Mouse (Mus musculus): Measurements from ENCODE around the gene Naa80. TPM values are rescaled to one million over a fixed set of nuclear protein-coding genes. Genes with fewer than 3 reads are reported as not detected.

The Naa80 gene
- polyA plus RNA-seq, 1 experiment from 2014 or later, result 15.8 TPM

DNA sequence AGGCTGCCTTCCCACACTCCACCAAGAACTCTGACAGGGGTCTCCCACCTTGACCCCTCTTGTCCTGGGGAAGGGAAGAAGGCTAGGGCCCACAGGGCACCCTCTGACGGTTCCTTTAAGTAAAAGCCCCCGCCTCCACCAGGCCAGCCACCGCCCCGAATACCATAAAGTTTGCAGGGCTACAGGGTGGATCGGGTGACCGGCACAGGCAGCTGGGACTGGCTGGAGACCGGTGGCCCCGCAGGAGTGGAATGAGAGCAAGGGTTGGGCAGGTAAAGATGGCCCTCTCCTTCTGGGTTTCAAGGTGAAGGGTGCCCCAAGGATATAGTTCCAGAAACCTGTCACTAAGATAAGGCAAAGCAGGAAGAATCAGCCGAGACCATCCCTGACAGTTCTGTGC, 27.9 kb downstream of the Naa80 start:
- Histone ChIP-seq H3K27ac (no peak overlapping the region), H3K4me2 (replicated peaks) (peak overlapping the region; percentile 25; the same call in 1 of the 2 replicates), H3K4me3 (no peak overlapping the region), H3K4me1 (peaks cover 57% of the 10 kb centered on the region), H3K36me3 (no peaks in the 10 kb centered on the region), H3K27me3 (replicated peaks) (no peaks in the 10 kb centered on the region), H3K9me3 (no peaks in the 10 kb centered on the region), H3K9ac (no peak overlapping the region)
- 9% methylated on average over 9 of the region's 9 CpGs for WGBS
- no peak for ATAC-seq (ENCODE audit: low FRiP score, low read depth)

DNA sequence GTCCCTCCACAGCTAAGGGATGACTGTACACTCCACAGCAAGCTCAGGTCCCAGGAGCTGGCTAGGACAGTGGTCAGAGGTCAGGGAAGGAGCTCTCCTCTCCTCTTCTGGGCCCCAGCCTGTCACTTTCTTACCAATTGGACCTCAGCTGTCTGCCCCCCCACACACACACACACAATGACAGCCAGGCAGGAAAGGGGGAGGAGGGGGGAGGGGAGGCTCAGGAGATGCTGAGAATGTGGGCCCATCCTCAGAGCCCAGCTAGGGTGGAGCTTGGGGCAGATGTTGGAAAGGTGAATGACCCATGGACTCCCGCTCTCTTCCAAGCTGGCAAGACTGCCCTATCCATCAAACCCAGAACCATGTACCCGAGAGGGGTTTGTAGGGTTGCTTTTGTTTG, 28.3 kb downstream of the Naa80 start:
- no peak overlapping the region for H3K27ac ChIP-seq
- H3K9me3 ChIP-seq, result no peaks in the 10 kb centered on the region
- H3K4me1 ChIP-seq, result peaks cover 62% of the 10 kb centered on the region
- no peaks in the 10 kb centered on the region for H3K36me3 ChIP-seq
- no peak overlapping the region for H3K9ac ChIP-seq
- H3K4me2 ChIP-seq (replicated peaks), result peak overlapping the region; percentile 25; the same call in 1 of the 2 replicates
- ATAC-seq (ENCODE audit: low FRiP score, low read depth), result no peak
- no peaks in the 10 kb centered on the region for H3K27me3 ChIP-seq (replicated peaks)
- H3K4me3 ChIP-seq, result no peak overlapping the region
- WGBS, result 59% methylated on average over 2 of the region's 2 CpGs

DNA sequence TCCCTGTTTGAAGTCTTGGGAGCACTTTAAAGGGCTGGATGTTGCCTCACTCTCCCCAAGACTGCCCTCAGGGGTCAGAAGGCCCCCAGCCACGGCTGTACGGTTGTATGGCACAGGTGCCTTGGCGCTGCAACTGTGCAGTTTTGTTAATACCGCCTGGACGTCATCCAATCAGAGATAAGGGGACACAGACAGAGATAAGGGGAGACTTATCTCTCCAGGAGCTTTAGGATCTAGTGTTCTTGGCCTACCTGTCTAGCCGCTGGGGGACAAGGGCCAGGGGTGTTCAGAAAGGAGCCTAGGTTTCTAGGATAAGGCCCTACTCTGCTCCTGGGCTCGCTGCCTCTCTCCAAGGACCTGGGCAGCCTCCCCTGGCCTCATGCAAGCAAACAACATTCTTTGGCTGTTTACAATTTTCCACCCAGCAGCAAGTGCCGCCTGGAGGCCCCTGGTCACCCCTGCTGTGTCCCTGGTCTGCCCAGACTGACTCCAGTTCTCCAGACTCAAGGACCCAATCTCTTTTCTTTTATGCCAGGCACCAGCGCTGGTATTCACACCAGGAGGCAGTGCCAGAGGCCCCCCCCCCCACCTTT, 29.1 kb downstream of the Naa80 start:
- Histone ChIP-seq H3K9me3 (no peaks in the 10 kb centered on the region), H3K9ac (no peak overlapping the region), H3K4me3 (no peak overlapping the region), H3K27me3 (replicated peaks) (no peaks in the 10 kb centered on the region), H3K27ac (no peak overlapping the region), H3K4me2 (replicated peaks) (0 out of 2 replicates have a peak overlapping the region, but pooled peaks have one; percentile 3), H3K4me1 (peaks cover 66% of the 10 kb centered on the region), H3K36me3 (no peaks in the 10 kb centered on the region)
- WGBS, result 60% methylated on average over 9 of the region's 9 CpGs
- no peak for ATAC-seq (ENCODE audit: low FRiP score, low read depth)

DNA sequence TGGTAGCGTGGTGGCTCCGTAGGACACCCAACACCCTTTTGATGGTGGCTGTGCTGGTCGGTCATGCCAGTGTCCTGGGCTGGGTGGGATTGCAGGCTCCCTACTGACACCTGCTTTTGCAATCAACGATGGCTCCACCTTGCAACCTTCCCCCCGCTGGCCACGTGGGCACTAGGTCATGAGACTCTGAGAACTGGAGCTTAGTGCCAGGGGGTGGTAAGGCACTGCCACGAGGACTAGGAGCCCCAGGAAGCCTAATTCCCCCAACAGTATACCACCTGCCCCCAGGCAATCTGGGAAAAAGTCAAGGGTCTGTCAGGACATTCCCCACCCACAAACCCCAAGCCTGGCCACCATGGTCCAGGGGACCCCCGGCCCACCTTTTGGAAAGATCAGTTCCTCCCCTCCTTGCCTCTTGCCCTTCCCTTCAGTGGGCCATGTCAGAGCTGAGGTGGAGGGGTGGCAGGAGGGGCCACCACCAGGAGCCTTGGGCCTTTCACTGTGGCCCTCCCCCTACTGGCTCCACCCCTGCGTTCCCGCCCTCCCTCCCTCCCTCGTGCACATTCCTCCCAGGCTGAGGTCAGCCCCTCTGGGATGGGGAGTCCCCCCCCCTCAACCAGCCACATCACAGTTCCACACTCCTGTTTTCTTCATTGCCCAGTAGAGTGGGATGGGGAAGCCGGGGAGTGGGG, 30.2 kb downstream of the Naa80 start, which contains the start of gene Sema3b:
Sema3b (minus strand) TSS at position 489 of the 692 bp plus-strand sequence.
- Histone ChIP-seq H3K9ac (no peak within 1 kb of the TSS), H3K36me3 (peaks cover 3% of the 10 kb centered on the region; the same call in 1 of the 2 replicates), H3K27me3 (replicated peaks) (no peaks in the 10 kb centered on the region), H3K4me1 (peaks cover 65% of the 10 kb centered on the region), H3K4me2 (replicated peaks) (0 out of 2 replicates have a peak within 1 kb of the TSS, but pooled peaks have one; percentile 3), H3K27ac (no peak within 1 kb of the TSS), H3K9me3 (no peaks in the 10 kb centered on the region), H3K4me3 (no peak within 1 kb of the TSS)
- ATAC-seq (ENCODE audit: low FRiP score, low read depth), result no peak
- WGBS, result 36% methylated on average over 12 of the region's 12 CpGs

DNA sequence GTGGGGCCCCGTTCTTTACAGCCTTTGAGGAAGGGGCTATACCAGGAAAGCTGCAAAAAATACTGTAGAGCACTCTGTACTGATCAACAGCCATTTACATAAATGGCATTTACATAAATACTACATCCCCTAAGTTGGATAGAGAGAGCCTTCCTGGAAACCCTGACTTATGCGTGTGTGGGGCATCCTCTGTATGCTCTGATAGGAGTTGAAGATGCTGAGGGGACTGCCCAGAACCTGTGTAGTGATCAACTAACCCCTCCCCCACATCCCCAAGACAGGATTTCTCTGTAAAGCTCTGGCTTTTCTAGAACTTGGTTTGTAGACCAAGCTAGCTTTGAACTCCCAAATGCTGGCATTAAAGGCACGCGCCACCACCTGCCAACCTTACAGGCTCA, 30.7 kb downstream of the Naa80 start:
- H3K27ac ChIP-seq, result no peak overlapping the region
- peaks cover 60% of the 10 kb centered on the region for H3K4me1 ChIP-seq
- H3K36me3 ChIP-seq, result peaks cover 7% of the 10 kb centered on the region
- WGBS, result 67% methylated on average over 4 of the region's 4 CpGs
- no peak overlapping the region for H3K9ac ChIP-seq
- ATAC-seq (ENCODE audit: low FRiP score, low read depth), result no peak
- H3K4me3 ChIP-seq, result no peak overlapping the region
- H3K27me3 ChIP-seq (replicated peaks), result no peaks in the 10 kb centered on the region
- no peak overlapping the region for H3K4me2 ChIP-seq (replicated peaks)
- no peaks in the 10 kb centered on the region for H3K9me3 ChIP-seq

DNA sequence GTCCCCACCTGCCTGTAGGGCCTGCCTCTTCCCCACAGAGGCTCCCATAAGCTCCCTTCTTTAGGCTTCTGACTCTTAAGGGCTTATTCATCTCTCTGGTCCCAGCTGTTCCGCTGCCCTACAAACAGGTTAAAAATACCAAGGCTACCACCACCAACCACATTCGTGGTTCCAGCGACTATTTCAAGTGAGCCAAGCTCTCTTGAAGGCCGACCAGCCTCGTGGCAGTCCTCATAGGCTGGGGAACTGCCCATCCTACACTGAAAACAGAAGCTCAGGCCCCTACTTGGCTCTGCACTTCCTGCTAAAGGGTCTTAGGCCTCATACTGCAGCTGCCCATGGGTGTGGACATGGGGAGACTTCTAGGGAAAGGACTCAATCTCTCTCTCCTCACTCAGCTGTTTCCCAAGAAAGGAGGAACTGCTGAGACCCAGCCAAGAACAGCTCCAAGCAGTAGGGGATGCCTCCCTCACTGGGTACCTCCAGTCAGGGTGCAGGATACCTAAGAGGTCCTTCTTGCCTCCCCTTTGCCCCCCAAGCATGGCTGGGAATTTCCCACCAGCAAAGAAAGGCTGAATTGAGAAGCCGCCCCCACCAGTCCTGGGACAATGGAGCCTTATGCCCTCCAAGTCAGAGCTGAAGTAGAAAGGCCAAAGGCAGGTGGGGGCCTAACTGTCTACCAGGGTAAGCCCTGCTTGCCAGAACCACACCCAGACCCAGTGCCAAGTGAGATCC, 32.9 kb downstream of the Naa80 start:
- H3K4me3 ChIP-seq, result 0 out of 2 replicates have a peak overlapping the region, but pooled peaks have one; percentile 25

DNA sequence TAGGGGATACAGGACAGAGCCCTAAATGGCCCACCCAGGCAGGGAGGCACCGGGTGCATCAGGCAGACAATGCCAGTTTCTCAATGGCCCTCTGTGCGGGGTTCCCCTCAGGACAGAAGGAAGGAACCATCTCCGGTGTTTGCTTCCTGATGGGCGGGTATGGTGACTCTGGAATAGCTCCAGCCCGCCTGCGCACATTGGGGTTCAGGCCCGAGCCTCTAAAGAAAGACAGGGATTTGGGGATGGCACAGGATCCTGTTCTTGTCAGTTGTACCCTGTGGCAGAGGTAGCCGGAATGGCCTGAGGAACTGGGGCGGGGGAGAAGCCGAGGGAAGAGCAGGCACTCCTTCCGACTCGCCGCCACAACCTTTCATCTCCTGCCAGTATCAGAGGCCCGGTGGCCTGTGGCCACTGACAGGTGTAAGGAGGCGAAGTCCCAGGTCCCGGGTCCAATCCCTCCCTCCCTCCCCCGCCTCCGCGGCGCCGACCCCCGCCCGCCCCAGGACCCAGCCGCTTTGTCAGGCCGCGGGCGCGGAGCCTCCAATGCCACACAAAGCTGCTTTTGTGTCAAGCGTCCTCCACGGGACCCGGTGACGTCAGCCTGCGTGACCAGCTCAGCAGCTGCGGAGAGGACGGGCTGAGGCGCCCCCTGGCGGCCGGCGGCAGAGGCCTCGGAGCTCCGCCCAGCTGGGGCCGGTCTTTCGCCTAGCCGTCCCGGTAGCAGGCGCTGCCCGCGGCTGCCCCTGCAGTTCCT, 33.7 kb downstream of the Naa80 start:
- 4% methylated on average over 34 of the region's 48 CpGs for WGBS
- ATAC-seq (ENCODE audit: low FRiP score, low read depth), result peak; percentile 92
- peak overlapping the region; percentile 25; the same call in 1 of the 2 replicates for H3K4me3 ChIP-seq
- no peaks in the 10 kb centered on the region for H3K27me3 ChIP-seq (replicated peaks)
- peak overlapping the region; percentile 95 for H3K27ac ChIP-seq
- H3K9me3 ChIP-seq, result no peaks in the 10 kb centered on the region
- peak overlapping the region; percentile 61 for H3K4me2 ChIP-seq (replicated peaks)
- H3K4me1 ChIP-seq, result peaks cover 53% of the 10 kb centered on the region
- H3K36me3 ChIP-seq, result peaks cover 34% of the 10 kb centered on the region
- peak overlapping the region; percentile 84 for H3K9ac ChIP-seq

More for the DNA sequence above, 32.9 kb downstream of the Naa80 start:
- Histone ChIP-seq H3K9me3 (no peaks in the 10 kb centered on the region), H3K27ac (peak overlapping the region; percentile 95), H3K4me2 (replicated peaks) (peak overlapping the region; percentile 61), H3K27me3 (replicated peaks) (no peaks in the 10 kb centered on the region), H3K4me1 (peaks cover 60% of the 10 kb centered on the region), H3K9ac (peak overlapping the region; percentile 84), H3K36me3 (peaks cover 29% of the 10 kb centered on the region)
- ATAC-seq (ENCODE audit: low FRiP score, low read depth), result no peak
- 79% methylated on average over 6 of the region's 6 CpGs for WGBS

DNA sequence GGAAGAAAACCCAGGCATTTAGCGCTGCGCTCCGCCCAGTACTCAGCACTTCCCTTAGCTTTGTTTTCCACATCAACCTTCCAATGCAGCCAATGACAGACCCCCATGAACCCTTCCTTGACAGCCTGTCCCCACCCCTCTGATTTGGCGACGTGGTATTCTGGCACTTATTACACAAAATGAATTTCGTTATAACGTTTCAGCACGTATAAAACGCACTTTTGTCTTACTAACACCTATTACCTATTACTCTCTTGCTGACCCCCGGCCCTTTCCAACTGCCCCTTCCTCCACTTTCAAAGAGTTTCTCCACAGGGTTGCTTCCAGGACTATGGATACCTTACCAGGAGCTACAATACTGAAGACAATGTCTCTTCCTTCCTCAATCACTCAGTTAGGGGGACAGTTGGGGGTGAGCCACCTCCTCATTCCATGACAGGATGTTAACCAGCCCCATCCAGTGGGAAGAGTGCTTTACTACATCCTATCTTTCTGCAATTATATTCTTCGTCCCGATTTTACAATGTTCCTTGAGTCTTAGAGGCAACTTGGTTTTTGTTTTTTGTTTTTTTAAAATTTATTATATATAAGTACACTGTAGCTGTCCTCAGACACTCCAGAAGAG, 34.4 kb downstream of the Naa80 start:
- no peaks in the 10 kb centered on the region for H3K27me3 ChIP-seq (replicated peaks)
- H3K4me2 ChIP-seq (replicated peaks), result peak overlapping the region; percentile 61
- H3K36me3 ChIP-seq, result peaks cover 39% of the 10 kb centered on the region
- no peaks in the 10 kb centered on the region for H3K9me3 ChIP-seq
- 0 out of 2 replicates have a peak, but pooled peaks have one; percentile 15 for ATAC-seq (ENCODE audit: low FRiP score, low read depth)
- no peak overlapping the region for H3K4me3 ChIP-seq
- 10% methylated on average over 12 of the region's 12 CpGs for WGBS
- peak overlapping the region; percentile 95 for H3K27ac ChIP-seq
- H3K9ac ChIP-seq, result no peak overlapping the region
- peaks cover 46% of the 10 kb centered on the region for H3K4me1 ChIP-seq

DNA sequence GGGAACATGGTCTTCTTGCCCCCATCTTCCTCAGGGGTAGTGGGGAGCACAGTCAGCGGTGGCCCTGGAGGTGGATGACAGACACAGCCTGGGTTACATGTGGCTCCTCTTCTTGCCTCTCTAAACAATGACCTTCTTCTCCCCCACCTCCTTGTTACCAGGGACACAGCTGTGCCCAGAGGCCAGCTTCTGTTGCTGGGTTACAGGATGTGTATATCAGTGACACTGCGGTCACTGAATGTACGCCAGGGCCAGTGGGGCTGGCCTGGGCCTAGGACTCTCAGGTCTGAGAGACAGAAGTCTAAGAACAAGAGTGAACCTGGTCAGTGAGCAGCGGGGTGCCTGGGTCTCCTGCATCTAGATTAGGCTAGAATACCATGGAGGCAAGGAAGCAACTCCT, 36.3 kb downstream of the Naa80 start:
- H3K4me3 ChIP-seq, result no peak overlapping the region
- peak overlapping the region; percentile 27; the same call in 1 of the 2 replicates for H3K27ac ChIP-seq
- H3K4me1 ChIP-seq, result peaks cover 39% of the 10 kb centered on the region
- H3K9ac ChIP-seq, result no peak overlapping the region
- H3K9me3 ChIP-seq, result no peaks in the 10 kb centered on the region
- peaks cover 59% of the 10 kb centered on the region for H3K36me3 ChIP-seq
- no peak for ATAC-seq (ENCODE audit: low FRiP score, low read depth)
- H3K4me2 ChIP-seq (replicated peaks), result no peak overlapping the region
- 54% methylated on average over 4 of the region's 4 CpGs for WGBS
- H3K27me3 ChIP-seq (replicated peaks), result no peaks in the 10 kb centered on the region

DNA sequence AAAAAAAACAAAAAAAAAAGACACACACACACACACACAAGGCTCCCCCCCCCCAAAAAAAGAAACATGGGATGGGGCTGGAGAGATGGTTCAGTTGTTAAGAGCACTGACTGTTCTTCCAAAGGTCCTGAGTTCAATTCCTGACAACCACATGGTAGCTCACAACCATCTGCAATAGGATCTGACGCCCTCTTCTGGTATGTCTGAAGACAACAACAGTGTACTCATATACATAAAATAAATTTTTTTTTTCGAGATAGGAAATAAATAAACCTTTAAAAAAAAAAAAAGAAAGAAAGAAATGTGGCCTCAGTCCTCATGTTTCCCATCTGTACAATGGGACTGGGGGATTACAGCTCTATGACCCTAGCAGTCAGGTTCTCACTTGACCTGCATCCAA, 38.8 kb downstream of the Naa80 start:
- Histone ChIP-seq H3K27ac (no peak overlapping the region), H3K27me3 (replicated peaks) (no peaks in the 10 kb centered on the region), H3K9me3 (no peaks in the 10 kb centered on the region), H3K9ac (no peak overlapping the region), H3K36me3 (peaks cover 69% of the 10 kb centered on the region), H3K4me3 (no peak overlapping the region), H3K4me2 (replicated peaks) (no peak overlapping the region), H3K4me1 (peaks cover 26% of the 10 kb centered on the region)
- 81% methylated on average over 2 of the region's 2 CpGs for WGBS
- ATAC-seq (ENCODE audit: low FRiP score, low read depth), result no peak

DNA sequence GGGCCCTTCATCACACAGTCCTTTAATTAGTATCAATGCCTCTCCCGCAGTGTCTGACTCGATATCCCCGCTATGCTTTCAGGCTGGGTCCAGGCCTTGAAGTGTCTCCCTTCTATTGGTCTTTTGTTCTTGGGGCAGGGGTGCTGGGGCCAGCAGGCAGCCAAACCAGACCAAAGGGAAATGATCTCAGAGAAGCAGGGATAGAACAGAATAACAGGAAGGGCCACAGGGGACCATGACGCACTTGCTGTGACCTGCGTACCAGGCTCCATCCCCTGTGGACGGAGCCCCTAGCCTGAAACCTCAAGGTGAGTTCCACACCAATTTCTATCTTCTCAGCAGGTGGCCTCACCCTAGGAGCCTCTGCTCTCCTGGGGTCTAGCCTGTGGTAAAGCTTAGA, 39.4 kb downstream of the Naa80 start:
- Histone ChIP-seq H3K9ac (no peak overlapping the region), H3K27me3 (replicated peaks) (no peaks in the 10 kb centered on the region), H3K9me3 (no peaks in the 10 kb centered on the region), H3K4me3 (no peak overlapping the region), H3K36me3 (peaks cover 75% of the 10 kb centered on the region), H3K4me1 (peaks cover 26% of the 10 kb centered on the region), H3K4me2 (replicated peaks) (no peak overlapping the region), H3K27ac (no peak overlapping the region)
- ATAC-seq (ENCODE audit: low FRiP score, low read depth), result no peak
- 91% methylated on average over 6 of the region's 6 CpGs for WGBS

Measured in neural tube, embryonic 12.5 days (tissue).